Mouse (Mus musculus) T-helper 1 cell (primary cell): ENCODE measurements around the gene Tiam1.

Experiments used
- in situ Hi-C: fragments of 300-600 bp; cut with MboI, MseI; formaldehyde crosslinking; loops from one replicate; pipeline ENCODE4 v1.15.1; 2025; ENCODE audit warnings: high pct_unique_total_duplicates

Tiam1 gene

DNA sequence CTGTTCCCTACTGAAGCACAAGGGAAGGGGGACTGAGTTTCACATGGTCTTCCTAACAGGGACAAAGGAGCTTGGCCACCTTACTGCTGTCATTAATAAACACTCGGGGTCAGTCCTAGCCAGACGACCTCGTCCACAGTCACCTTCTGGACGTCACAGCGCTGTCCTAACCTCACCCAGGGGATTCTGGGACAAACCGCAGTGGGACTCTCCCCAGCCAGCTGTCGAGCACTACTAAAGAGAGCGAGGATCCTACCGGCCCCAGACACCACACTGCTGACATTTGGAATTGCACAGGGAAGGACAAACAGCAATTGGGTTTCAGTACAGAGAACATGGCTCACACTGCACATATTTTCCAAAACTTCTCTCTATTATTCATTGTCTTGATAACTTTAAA is 292.2 kb downstream of the Tiam1 start:
- in situ Hi-C loops, result no loop called here

DNA sequence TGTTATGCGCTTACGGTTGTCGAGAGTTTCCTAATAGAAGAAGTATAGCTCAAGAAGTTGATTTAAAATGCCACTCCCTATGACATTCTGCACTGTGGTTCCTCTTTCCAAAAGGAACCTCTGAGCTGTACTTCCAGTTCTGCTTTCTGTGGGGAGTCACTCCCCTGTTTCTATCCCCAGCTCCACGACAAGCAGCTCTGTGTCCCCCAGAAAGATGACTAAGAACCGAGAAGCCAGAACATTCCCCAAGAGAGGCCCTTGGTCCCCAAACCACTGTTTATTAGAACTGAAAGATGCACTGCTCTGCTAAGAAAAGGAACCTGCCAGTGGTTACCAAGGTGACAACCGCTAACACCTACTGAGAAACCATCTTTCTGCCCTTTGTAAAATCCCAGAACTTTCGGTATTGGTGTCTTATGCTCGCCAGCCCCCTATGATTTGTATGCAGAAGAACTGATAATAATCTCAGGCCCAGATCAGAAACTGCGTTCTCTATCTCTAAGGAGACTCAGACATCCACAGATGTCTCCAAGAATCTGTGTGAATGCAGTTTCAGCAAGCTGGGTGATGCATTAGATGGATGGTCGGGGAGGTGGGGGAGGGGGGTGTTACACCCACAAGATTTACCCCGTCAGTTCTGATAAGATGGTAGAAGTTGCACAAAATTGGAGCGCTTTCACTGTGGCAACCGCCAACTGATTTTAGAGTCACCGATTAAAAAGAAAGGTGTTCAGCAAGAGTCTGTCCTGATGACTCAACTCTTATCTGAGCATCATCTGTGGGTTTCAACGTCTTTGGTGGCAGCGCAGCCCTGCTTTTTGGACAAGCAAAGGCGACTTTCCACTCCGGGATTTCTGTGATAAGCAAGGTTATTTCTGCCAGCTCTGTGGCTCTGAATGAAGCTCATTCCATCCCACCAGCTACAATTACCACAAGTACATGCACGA is 294.6 kb downstream of the Tiam1 start:
- in situ Hi-C loops, result loop anchor here (10.0 kb wide), 1 partner anchor 316 kb away; no protein-coding TSS in a partner anchor

GRCm38 (mm10) chr16:89848179-89848578 is 295.4 kb downstream of the Tiam1 start:
- in situ Hi-C loops, result loop anchor here (10.0 kb wide), 1 partner anchor 317 kb away; no protein-coding TSS in a partner anchor

DNA sequence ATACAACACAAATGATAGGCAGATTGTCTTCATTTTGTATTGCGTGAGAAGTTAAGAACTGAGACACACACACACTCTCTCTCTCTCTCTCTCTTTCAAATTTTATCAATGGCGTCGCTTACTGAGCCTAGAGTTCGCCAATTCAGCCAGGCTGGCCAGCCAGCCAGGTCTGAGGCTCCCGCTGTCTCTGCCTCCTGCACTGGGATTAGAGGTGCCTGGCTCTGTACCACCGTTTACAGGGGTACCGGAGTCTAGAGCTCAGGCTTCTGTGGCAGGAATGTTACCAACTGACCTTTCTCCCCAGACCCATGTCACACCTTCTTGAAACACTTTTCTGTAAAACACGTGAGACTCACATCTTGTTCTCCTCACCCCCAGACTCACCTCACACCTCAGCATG is 298.1 kb downstream of the Tiam1 start:
- in situ Hi-C loops, result loop anchor here (10.0 kb wide), 1 partner anchor 319 kb away; no protein-coding TSS in a partner anchor

DNA sequence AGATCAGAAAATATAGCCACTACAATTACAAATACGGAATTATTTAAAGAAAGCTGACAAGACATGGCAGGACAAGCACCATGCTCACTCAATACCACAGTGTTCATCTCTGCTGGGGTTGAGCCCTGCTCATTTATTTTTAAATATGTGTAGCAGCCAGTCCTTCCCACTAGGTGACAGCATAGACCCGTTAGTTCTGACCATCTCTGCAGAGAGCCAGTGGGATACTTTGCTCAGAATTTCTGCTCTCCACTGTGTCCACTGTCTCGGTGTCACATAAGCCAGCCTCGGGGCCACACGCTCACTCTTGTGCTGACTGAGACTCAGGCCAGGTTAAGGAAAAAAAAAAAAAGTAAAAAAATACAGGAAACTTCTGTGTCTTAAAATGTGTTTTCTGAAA is 299.0 kb downstream of the Tiam1 start:
- in situ Hi-C loops, result loop anchor here (10.0 kb wide), 1 partner anchor 320 kb away; no protein-coding TSS in a partner anchor

DNA sequence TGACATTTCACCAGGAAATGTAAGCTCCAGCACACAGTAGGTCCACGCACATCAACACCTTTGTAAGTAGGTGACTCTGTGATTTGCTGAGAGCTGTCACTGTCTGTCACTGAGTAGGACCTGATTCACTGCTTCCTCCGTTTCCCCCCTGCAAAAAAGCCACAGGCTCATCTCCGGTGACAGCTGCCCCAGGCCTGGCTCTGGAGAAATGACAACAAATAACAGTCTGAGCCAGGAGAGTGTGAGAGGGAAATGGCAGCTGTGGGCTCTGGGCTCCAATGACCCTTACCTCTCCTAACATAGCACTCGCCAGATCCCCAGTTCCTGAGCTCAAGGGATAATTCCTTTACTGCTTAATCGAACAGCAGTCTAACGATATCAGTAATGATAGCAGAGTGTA is 301.7 kb downstream of the Tiam1 start:
- in situ Hi-C loops, result loop anchor here (10.0 kb wide), 1 partner anchor 323 kb away; no protein-coding TSS in a partner anchor

GRCm38 (mm10) chr16:89840361-89840760 is 303.2 kb downstream of the Tiam1 start:
- in situ Hi-C loops, result loop anchor here (10.0 kb wide), 1 partner anchor 324 kb away; no protein-coding TSS in a partner anchor

GRCm38 (mm10) chr16:89839829-89840228 is 303.7 kb downstream of the Tiam1 start:
- in situ Hi-C loops, result loop anchor here (10.0 kb wide), 1 partner anchor 325 kb away; no protein-coding TSS in a partner anchor

DNA sequence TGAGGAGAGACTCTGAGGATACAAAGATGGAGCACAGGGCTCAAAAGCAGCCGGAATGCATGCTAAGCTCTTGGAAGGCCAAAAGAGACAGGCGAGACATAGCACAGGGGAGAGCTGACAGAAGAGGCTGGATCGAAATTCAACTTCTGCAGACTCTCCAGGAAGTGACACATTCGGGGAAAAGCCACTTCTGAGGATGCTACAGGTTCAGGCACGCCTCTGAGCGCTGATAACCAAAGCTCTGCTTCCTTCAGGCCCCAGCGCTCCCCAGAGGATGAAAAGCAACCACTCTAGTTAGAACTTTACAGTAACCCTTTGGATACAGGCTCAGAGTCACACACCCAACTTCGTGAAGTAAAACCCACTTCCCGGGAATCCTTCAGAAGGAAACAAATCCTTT is 306.5 kb downstream of the Tiam1 start:
- in situ Hi-C loops, result no loop called here

GRCm38 (mm10) chr16:89835551-89835950 is 308.0 kb downstream of the Tiam1 start:
- in situ Hi-C loops, result no loop called here

- in situ Hi-C loops, result loop anchor here (5.0 kb wide), 3 partner anchors 61 to 904 kb away; partner anchors contain the start of gene Mrap
These were observed 310.6 kb downstream of the Tiam1 start for GRCm38 (mm10) chr16:89833011-89833410.

DNA sequence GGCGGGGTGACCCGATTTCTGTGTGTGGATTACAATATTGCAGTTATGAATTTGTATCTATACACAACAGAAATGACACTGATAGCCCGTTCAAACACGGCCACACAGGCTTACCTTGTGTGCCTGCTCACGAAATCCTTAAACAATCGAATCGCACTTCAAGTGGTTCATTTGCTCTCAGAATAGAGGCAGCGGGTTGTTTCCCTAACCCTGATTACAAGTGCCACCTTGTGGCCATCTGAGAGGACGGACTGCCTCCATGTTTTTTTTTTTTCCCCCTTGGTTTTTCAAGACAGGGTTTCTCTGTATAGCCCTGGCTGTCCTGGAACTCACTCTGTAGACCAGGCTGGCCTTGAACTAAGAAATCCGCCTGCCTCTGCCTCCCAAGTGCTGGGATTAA is 312.4 kb downstream of the Tiam1 start:
- in situ Hi-C loops, result loop anchor here (5.0 kb wide), 3 partner anchors 59 to 906 kb away; partner anchors contain the start of gene Mrap

DNA sequence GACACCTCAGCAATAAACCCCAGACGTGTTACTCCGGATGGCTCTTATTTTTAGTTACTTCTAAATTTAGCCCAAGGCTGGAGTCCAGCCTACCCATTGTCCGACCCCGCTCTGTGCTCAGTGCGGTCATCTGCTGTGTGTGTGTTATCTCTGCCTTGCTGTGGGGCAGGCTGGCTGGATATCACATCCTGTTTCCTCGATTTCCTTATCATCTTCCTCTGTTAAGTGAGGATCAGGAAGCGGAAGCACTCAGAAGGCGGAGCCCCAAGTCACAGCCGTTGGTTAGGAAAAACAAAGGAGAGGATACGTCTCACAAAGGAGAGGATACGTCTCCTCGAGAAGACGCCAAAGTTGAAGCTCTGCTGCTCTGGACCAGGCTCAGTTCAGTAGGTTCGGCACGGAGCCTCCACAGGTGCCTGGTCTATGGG is 313.3 kb downstream of the Tiam1 start:
- in situ Hi-C loops, result loop anchor here (5.0 kb wide), 3 partner anchors 58 to 907 kb away; partner anchors contain the start of gene Mrap

DNA sequence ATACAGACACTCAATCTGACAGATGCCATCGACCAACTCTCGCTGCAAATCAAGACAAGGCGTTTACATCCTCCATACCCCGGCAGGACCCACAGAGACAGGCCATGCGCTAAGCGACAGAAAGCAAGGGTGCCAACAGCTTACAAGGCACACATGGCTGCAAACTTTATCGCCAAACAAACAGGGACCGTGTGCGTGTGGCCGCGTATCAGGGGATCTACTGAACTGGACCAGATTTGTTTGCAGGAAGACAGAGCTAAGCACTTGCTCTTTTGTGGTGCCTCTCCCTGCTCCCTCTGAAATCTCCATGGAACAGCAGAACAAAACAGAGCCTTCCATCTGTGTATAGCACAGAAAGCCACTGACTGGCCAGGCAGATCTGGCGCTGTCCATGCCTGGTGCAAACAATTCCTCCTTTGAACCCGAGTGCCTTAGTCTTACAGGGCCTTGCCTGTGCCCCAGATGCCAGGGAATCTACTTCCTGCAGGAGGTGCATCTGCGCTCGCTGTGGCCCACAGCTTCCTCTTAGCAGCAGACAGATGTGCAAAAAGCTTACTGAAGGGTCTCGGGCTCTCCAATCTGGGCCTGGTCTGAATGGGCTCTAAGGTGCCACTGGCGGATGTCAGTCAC is 316.0 kb downstream of the Tiam1 start:
- in situ Hi-C loops, result no loop called here

DNA sequence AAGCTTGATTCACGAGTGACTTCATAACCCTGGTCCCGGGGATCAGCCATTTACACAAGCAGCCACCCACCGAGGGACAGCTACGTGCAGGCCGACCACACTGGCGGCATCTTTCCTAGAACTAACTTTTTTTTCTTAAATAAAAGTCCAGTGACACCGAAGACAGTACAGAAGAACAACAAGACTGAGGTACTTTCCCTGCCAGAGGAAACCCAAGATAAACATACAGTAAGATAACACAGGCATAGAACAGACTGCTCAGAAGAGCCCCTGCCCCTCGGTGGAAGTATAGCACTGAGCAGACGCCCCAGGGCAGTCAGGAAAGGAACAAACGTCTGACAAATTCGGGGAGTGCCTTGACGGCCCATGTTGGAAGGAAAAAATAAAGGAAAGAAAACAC is 317.7 kb downstream of the Tiam1 start:
- in situ Hi-C loops, result no loop called here

- in situ Hi-C loops, result no loop called here
These were observed 320.7 kb downstream of the Tiam1 start for GRCm38 (mm10) chr16:89822882-89823281.

GRCm38 (mm10) chr16:89818661-89819060 is 324.9 kb downstream of the Tiam1 start:
- in situ Hi-C loops, result no loop called here

GRCm38 (mm10) chr16:89817861-89818630 is 325.5 kb downstream of the Tiam1 start:
- in situ Hi-C loops, result no loop called here

DNA sequence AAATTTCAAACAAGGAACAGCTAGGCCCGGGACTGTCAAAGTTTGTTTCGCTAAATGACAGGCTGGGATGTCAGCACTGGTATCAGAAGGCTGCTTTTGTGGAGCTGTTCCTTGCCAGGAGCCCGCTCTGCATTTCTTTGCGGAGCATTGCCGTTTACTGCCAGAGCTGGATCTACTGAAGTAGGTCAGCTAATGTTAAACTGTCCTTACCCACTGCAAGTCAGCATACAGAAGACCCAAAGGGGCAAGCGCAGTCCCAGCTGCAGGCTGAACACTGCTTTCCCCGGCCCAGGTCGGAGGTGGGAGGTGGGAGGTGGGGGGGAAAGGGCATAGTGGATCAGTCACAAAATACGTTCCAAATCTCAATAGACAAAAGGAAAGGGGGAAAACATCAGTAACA is 326.3 kb downstream of the Tiam1 start:
- in situ Hi-C loops, result no loop called here

- in situ Hi-C loops, result no loop called here
These were observed 326.9 kb downstream of the Tiam1 start for GRCm38 (mm10) chr16:89816506-89817172.

GRCm38 (mm10) chr16:89813536-89813935 is 330.0 kb downstream of the Tiam1 start:
- in situ Hi-C loops, result no loop called here
